Mouse (Mus musculus) monocyte, adult 5-6 weeks (primary cell): ENCODE results near the gene Agap1. TPM values are rescaled to one million over a fixed set of nuclear protein-coding genes. Genes with fewer than 3 reads are reported as not detected.

Experiments
- ATAC-seq: fragments of 153-309, 156-312 bp; replicated peaks from 2 replicates; pipeline ENCODE4 v1.8.0; 2017; ENCODE audit warnings: mild to moderate bottlenecking; ENCODE audit not compliant: low TSS enrichment, insufficient number of reproducible peaks, severe bottlenecking, poor library complexity, low FRiP score
- total RNA-seq: library from RNA; stranded (forward); fragments of 200-1000, 200-491, 200-594 nt; gene quantifications from 3 replicates; pipeline ENCODE4 v1.2.3, GENCODE M21; 2017

The Agap1 gene
- total RNA-seq, 1 experiment from 2014 or later: 1.3 TPM

- no peak for ATAC-seq
Measured at GRCm38 (mm10) chr1:89590994-89591393, 136.4 kb downstream of the Agap1 start.

- no peak for ATAC-seq
Measured at GRCm38 (mm10) chr1:89593219-89593618, 138.6 kb downstream of the Agap1 start.

GRCm38 (mm10) chr1:89594999-89595398, 140.4 kb downstream of the Agap1 start:
- no peak for ATAC-seq

GRCm38 (mm10) chr1:89595421-89595820, 140.8 kb downstream of the Agap1 start:
- ATAC-seq: no peak

GRCm38 (mm10) chr1:89596223-89596622, 141.6 kb downstream of the Agap1 start:
- ATAC-seq: no peak

- ATAC-seq: no peak
Measured at GRCm38 (mm10) chr1:89598906-89599305, 144.3 kb downstream of the Agap1 start.

GRCm38 (mm10) chr1:89599983-89600741, 145.6 kb downstream of the Agap1 start:
- ATAC-seq: no peak

GRCm38 (mm10) chr1:89601349-89601748, 146.7 kb downstream of the Agap1 start:
- ATAC-seq: no peak

GRCm38 (mm10) chr1:89602879-89603278, 148.3 kb downstream of the Agap1 start:
- ATAC-seq: no peak

- no peak for ATAC-seq
Measured at GRCm38 (mm10) chr1:89606612-89607011, 152.0 kb downstream of the Agap1 start.

- ATAC-seq: no peak
Measured at GRCm38 (mm10) chr1:89608766-89609165, 154.2 kb downstream of the Agap1 start.

GRCm38 (mm10) chr1:89609964-89610363, 155.4 kb downstream of the Agap1 start:
- no peak for ATAC-seq

GRCm38 (mm10) chr1:89611521-89611920, 156.9 kb downstream of the Agap1 start:
- ATAC-seq: no peak

GRCm38 (mm10) chr1:89613234-89613870, 158.7 kb downstream of the Agap1 start:
- ATAC-seq: no peak; the same call in 1 of the 2 replicates

GRCm38 (mm10) chr1:89616556-89616955, 161.9 kb downstream of the Agap1 start:
- no peak for ATAC-seq

GRCm38 (mm10) chr1:89617336-89617735, 162.7 kb downstream of the Agap1 start:
- no peak for ATAC-seq

- no peak for ATAC-seq
Measured at GRCm38 (mm10) chr1:89619963-89620362, 165.4 kb downstream of the Agap1 start.

GRCm38 (mm10) chr1:89621014-89621791, 166.6 kb downstream of the Agap1 start:
- ATAC-seq: no peak

GRCm38 (mm10) chr1:89621952-89622351, 167.3 kb downstream of the Agap1 start:
- ATAC-seq: no peak
